Mouse (Mus musculus): ENCODE data around the gene Ubp1.
A peak's percentile ranks its signal among the peaks of the same experiment; 100 is the strongest.

Gene Ubp1

DNA sequence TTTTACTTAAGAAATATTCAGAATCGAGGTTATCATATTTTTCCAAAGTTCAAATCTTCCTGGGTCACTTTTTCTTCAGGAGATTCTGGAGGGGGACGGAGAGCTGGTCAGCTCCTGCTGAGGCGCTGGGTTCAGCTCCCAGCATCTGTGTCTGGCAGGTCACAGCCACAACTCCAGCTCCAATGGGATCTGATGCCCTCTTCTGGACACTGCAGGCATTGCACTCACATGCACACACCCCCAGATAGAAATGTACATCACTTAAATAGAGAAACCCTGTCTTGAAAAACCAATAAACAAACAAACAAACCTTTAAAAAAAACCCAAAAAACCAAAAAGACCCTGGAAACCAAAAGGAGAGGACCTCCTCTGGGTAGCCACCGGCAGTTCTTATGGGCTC lies 85.0 kb downstream of the Ubp1 start:
- DNase-seq (ENCODE audit: low spot score): peak; percentile 26

GRCm38 (mm10) chr9:114016402-114016801 lies 85.7 kb downstream of the Ubp1 start:
- DNase-seq (ENCODE audit: low spot score): no peak

DNA sequence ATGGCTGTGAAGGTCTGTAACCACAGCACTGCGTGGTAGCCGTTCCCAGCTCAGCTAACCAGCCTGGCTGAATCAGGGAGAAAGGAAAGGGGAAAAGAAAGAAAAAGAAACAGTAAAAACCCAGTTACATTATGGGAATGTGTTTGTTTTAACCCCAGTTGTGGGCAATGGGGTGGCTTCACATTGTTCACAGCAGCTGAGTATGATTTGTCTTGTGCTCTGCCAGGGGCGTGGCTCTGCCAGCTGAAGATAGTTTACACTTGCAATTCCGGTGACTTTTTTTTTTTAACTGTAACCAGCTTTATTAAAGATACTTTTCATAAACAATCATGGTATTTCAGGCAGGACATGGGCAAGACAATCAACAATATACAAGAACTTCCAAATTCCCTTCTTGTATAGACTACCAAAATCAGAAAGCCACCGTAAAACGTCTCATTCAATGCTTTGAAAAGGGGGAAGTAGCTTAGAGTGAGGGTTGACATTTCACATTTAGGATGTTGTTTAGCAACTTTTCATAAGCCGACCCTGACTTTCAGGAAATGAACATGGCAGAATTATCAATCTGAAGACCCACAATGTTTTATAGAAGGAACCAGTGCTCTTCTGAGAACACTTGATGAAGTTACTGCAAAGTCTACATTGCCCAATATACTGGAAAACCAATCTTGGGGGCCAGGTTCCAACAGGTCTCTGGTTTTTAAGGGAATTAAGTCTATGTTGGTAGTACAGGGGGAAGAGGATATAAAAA lies 88.5 kb downstream of the Ubp1 start:
- no peak for DNase-seq (ENCODE audit: low spot score)

DNA sequence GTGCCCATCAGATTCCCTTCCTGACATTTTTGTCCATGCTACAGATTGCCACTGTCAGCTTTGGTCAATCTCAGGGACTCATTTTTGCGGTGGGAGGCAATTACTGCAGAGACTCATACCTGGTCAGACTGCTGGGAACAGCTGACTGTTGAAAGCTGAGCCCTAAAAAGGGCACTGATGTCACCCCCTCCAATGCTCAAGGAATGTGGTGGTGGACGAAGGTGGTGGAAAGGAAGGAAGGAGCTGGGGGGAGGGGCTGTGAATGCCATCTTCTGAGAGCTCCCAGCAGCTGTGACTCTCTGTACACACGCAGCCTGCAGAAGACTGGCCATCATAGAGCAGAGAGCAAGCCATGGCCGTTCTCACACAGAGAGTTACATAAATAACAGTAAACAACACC lies 91.4 kb downstream of the Ubp1 start:
- no peak for DNase-seq (ENCODE audit: low spot score)

GRCm38 (mm10) chr9:114025182-114025581 lies 94.4 kb downstream of the Ubp1 start:
- no peak for DNase-seq (ENCODE audit: low spot score)

- no peak for DNase-seq (ENCODE audit: low spot score)
These were observed 95.1 kb downstream of the Ubp1 start for GRCm38 (mm10) chr9:114025846-114026245.

DNA sequence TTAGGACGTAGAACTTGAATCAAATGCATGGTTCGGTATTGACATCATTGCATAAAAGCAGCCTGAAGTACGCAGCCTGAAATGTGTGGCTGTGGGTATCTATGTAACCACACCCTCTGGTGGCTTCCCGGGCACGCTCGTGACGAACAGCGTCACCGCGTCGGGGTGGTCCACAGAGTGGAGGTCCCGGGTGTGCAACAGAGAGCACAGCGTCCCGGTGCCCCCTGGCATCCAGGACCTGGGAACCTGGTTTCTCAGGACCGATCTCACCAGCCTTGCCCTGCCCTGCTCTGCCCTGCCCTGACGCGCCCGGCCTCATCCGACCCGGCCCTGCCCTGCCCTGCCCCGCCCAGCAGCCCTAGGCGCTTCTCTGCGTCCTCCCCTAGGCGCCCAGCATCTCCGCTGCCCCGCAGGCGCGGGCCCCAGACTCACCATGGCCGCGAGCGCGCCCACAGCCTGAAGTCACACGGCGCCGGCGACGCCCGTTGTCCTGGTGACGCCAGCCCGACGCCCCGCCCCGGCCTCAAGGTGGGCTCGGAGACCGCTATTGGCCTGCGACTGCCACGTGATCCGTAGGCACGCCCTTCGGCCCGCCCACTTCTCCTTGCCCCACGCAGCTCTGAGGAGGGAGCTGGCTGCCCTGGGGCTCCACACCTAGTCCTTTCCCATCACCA lies 95.7 kb downstream of the Ubp1 start:
- DNase-seq (ENCODE audit: low spot score): peak; percentile 79
